Mouse (Mus musculus) MEL (cell line): ENCODE measurements around the gene Plekhb2.

Experiments used
- CHD2 ChIP-seq: IDR thresholded peaks from 2 replicates; pipeline ENCODE4 v1.6.1; 2011; ENCODE audit warnings: low read length, improper control_type of control experiment
- GATA1 ChIP-seq: IDR thresholded peaks from 2 replicates; pipeline ENCODE4 v1.6.1; 2011; ENCODE audit warnings: low read depth, low read length, improper control_type of control experiment
- MEF2A ChIP-seq: IDR thresholded peaks from 2 replicates; pipeline ENCODE4 v1.6.1; 2014; ENCODE audit warnings: low read depth, mild to moderate bottlenecking, inconsistent platforms, low read length, improper control_type of control experiment; ENCODE audit not compliant: poor library complexity, insufficient replicate concordance, severe bottlenecking; ENCODE audit errors: extremely low read depth
- NELFE ChIP-seq: IDR thresholded peaks from 2 replicates; pipeline ENCODE4 v1.6.1; 2011; ENCODE audit warnings: low read depth, low read length, improper control_type of control experiment
- POLR2A ChIP-seq, 2 experiments: IDR thresholded peaks; 2 replicates each; pipeline ENCODE4 v1.6.1; 2011 to 2012; ENCODE audit warnings: low read length in 2 of 2, mild to moderate bottlenecking in 2 of 2, control low read depth in 1 of 2, improper control_type of control experiment in 1 of 2, low read depth in 1 of 2, moderate library complexity in 1 of 2; ENCODE audit not compliant: control insufficient read depth in 1 of 2, insufficient read depth in 1 of 2, poor library complexity in 1 of 2
- RCOR1 ChIP-seq: IDR thresholded peaks from 2 replicates; pipeline ENCODE4 v1.6.1; 2012; ENCODE audit warnings: low read depth, mild to moderate bottlenecking, inconsistent platforms, low read length, improper control_type of control experiment
- TAL1 ChIP-seq: IDR thresholded peaks from 2 replicates; pipeline ENCODE4 v1.6.1; 2012; ENCODE audit warnings: mild to moderate bottlenecking, inconsistent platforms, low read length, moderate library complexity, mixed read lengths
- USF2 ChIP-seq, 2 experiments: IDR thresholded peaks; 2 replicates each; pipeline ENCODE4 v1.6.1; 2011 to 2012; ENCODE audit warnings: improper control_type of control experiment in 2 of 2, low read length in 2 of 2, borderline replicate concordance in 1 of 2, inconsistent platforms in 1 of 2, low read depth in 1 of 2, mild to moderate bottlenecking in 1 of 2; ENCODE audit not compliant: insufficient read depth in 1 of 2

GRCm38 (mm10) chr1:34822746-34823145 lies 27.0 kb upstream of the Plekhb2 start:
- TF ChIP-seq TAL1 (no peak), GATA1 (no peak), USF2 (IDR thresholded peaks at IDR 0.05; ENCODE audit: borderline replicate concordance in 1 of 2, insufficient read depth in 1 of 2, low read depth in 1 of 2, low read length in 2 of 2) (no peak), NELFE (no peak), MEF2A (no peak), CHD2 (no peak), RCOR1 (no peak), POLR2A (IDR thresholded peaks at IDR 0.05; ENCODE audit: control insufficient read depth in 1 of 2, insufficient read depth in 1 of 2, low read depth in 1 of 2, low read length in 2 of 2, poor library complexity in 1 of 2) (no peak)
